Comparison of ENCODE assay signal across 8 mouse cellular contexts in genomic region chr7:141901825-141902224, GRCm38 (mm10). TPM values are rescaled to one million over a fixed set of nuclear protein-coding genes. Genes with fewer than 3 reads are reported as not detected.
DNase-seq lines count a peak whose midpoint lies in the region; ATAC-seq lines count a peak whose summit lies in the region.

No protein-coding gene starts in this region.

- H3K4me2 ChIP-seq in heart, embryonic 14.5 days (ENCODE audit: low read length), result peak overlapping the region; percentile 95
- H3K4me2 ChIP-seq in limb, embryonic 13.5 days (replicated peaks), result peak overlapping the region; percentile 90
- H3K4me2 ChIP-seq in neural tube, embryonic 15.5 days, result peak overlapping the region; percentile 84

- peak; percentile 27 for ATAC-seq in heart, embryonic 14.5 days (ENCODE audit: insufficient number of reproducible peaks, insufficient read depth, low FRiP score, low read depth)
- peak; percentile 49 for ATAC-seq in limb, embryonic 13.5 days (ENCODE audit: low FRiP score, low read depth)
- ATAC-seq in neural tube, embryonic 15.5 days (ENCODE audit: low FRiP score), result peak; percentile 53

- peak overlapping the region; percentile 74 to 83 for H3K4me3 ChIP-seq in heart, embryonic 14.5 days (ENCODE audit: control insufficient read depth in 1 of 2, insufficient read depth in 1 of 2, low read depth in 1 of 2, low read length in 2 of 2)
- H3K4me3 ChIP-seq in forebrain, embryonic 10.5 days, result peak overlapping the region; percentile 90
- H3K4me3 ChIP-seq in limb, embryonic 13.5 days, result peak overlapping the region; percentile 87
- peak overlapping the region; percentile 89 for H3K4me3 ChIP-seq in neural tube, embryonic 15.5 days (replicated peaks)

- H3K36me3 ChIP-seq in heart, embryonic 14.5 days (ENCODE audit: control insufficient read depth, insufficient read depth, low read length), result no peaks in the 10 kb centered on the region
- no peaks in the 10 kb centered on the region; the same call in 1 of the 2 replicates for H3K36me3 ChIP-seq in forebrain, embryonic 10.5 days (replicated peaks)
- no peaks in the 10 kb centered on the region for H3K36me3 ChIP-seq in limb, embryonic 13.5 days
- no peaks in the 10 kb centered on the region for H3K36me3 ChIP-seq in neural tube, embryonic 15.5 days

- DNase-seq in heart, adult 9 months (ENCODE audit: low spot score in 2 of 2), result no peak
- DNase-seq in ES-CJ7 (ENCODE audit: low read depth, low spot score), result peak; percentile 5
- DNase-seq in forebrain, embryonic 10.5 days (ENCODE audit: extremely low spot score, low spot score), result no peak
- DNase-seq in thymus, postnatal 10 days (ENCODE audit: low spot score in 2 of 2), result no peak
- DNase-seq in Muller cell, postnatal 12 days (ENCODE audit: inconsistent ontology term), result no peak

- H3K27me3 ChIP-seq in heart, embryonic 14.5 days (ENCODE audit: control insufficient read depth, insufficient read depth, low read length), result peaks cover 18% of the 10 kb centered on the region
- peaks cover 11% of the 10 kb centered on the region for H3K27me3 ChIP-seq in forebrain, embryonic 10.5 days (ENCODE audit: poor library complexity, severe bottlenecking)
- H3K27me3 ChIP-seq in limb, embryonic 13.5 days, result peaks cover 22% of the 10 kb centered on the region
- H3K27me3 ChIP-seq in neural tube, embryonic 15.5 days (replicated peaks), result peaks cover 7% of the 10 kb centered on the region; the same call in 1 of the 2 replicates

- H3K9ac ChIP-seq in heart, embryonic 14.5 days (ENCODE audit: low read length), result peak overlapping the region; percentile 96
- peak overlapping the region; percentile 90 for H3K9ac ChIP-seq in limb, embryonic 13.5 days
- H3K9ac ChIP-seq in neural tube, embryonic 15.5 days (replicated peaks), result peak overlapping the region; percentile 92

- peak overlapping the region; percentile 63 to 64 for H3K27ac ChIP-seq in heart, embryonic 14.5 days (replicated peaks in 1 of 2; ENCODE audit: control insufficient read depth in 1 of 2, insufficient read depth in 1 of 2, low read depth in 2 of 2, low read length in 2 of 2)
- peak overlapping the region; percentile 92 for H3K27ac ChIP-seq in forebrain, embryonic 10.5 days
- H3K27ac ChIP-seq in limb, embryonic 13.5 days, result no peak overlapping the region
- peak overlapping the region; percentile 80 for H3K27ac ChIP-seq in neural tube, embryonic 15.5 days (replicated peaks)

- under 1% methylated on average over 16 of the region's 16 CpGs for WGBS in heart, embryonic 14.5 days
- WGBS in forebrain, embryonic 10.5 days, result 1% methylated on average over 16 of the region's 16 CpGs
- 2% methylated on average over 16 of the region's 16 CpGs for WGBS in limb, embryonic 13.5 days
- under 1% methylated on average over 16 of the region's 16 CpGs for WGBS in neural tube, embryonic 15.5 days

- H3K4me1 ChIP-seq in heart, embryonic 14.5 days (ENCODE audit: control insufficient read depth in 2 of 2, insufficient read depth in 2 of 2, low read length in 2 of 2), result peaks cover 9 to 32% of the 10 kb centered on the region in 2 experiments
- peaks cover 29% of the 10 kb centered on the region for H3K4me1 ChIP-seq in forebrain, embryonic 10.5 days
- peaks cover 30% of the 10 kb centered on the region for H3K4me1 ChIP-seq in limb, embryonic 13.5 days
- H3K4me1 ChIP-seq in neural tube, embryonic 15.5 days, result peaks cover 44% of the 10 kb centered on the region

- H3K9me3 ChIP-seq in heart, embryonic 14.5 days (ENCODE audit: control insufficient read depth, low read length), result no peaks in the 10 kb centered on the region
- no peaks in the 10 kb centered on the region for H3K9me3 ChIP-seq in forebrain, embryonic 10.5 days
- H3K9me3 ChIP-seq in limb, embryonic 13.5 days, result no peaks in the 10 kb centered on the region
- H3K9me3 ChIP-seq in neural tube, embryonic 15.5 days (replicated peaks), result no peaks in the 10 kb centered on the region

RNA-seq across cellular contexts. Expression of gene Tollip, which starts 16.5 kb away (rescaled TPM):
- polyA plus RNA-seq in heart, embryonic 14.5 days (2014; fragmentation: Nextera tagmentation; extraction: Ambion mirVana), result 41.5 and 41.7 TPM in 2 replicates
- polyA plus RNA-seq in forebrain, embryonic 10.5 days (2016; fragmentation: Nextera tagmentation; extraction: Ambion mirVana), result 51.2 and 53.2 TPM in 2 replicates
- polyA plus RNA-seq in limb, embryonic 13.5 days (2015; fragmentation: Nextera tagmentation; extraction: Ambion mirVana), result 37.7 and 38.5 TPM in 2 replicates
- polyA plus RNA-seq in neural tube, embryonic 15.5 days (2015; fragmentation: Nextera tagmentation; extraction: Ambion mirVana), result 67.5 and 70.0 TPM in 2 replicates

RNA-seq across cellular contexts. Expression of gene Brsk2, which starts 47.7 kb away (rescaled TPM):
- polyA plus RNA-seq in heart, embryonic 14.5 days (2014; fragmentation: Nextera tagmentation; extraction: Ambion mirVana), result 0.27 and 0.69 TPM in 2 replicates
- polyA plus RNA-seq in forebrain, embryonic 10.5 days (2016; fragmentation: Nextera tagmentation; extraction: Ambion mirVana), result 6.0 and 6.7 TPM in 2 replicates
- polyA plus RNA-seq in limb, embryonic 13.5 days (2015; fragmentation: Nextera tagmentation; extraction: Ambion mirVana), result 0.83 and 0.95 TPM in 2 replicates
- polyA plus RNA-seq in neural tube, embryonic 15.5 days (2015; fragmentation: Nextera tagmentation; extraction: Ambion mirVana), result 17.5 and 20.2 TPM in 2 replicates
